Mouse (Mus musculus) adrenal gland, adult (tissue): ENCODE data around the gene Gm5592.
"Not testable (repeated sequence)": the region's sequence is repeated elsewhere in the genome, so short reads cannot be mapped to it uniquely, and the experiment has no call there.

ENCODE experiments used
- DNase-seq, 2 experiments: peaks; one replicate each; pipeline ENCODE4 v3.0.0; 2022 to 2023; ENCODE audit warnings: low spot score in 1 of 2; ENCODE audit not compliant: inconsistent age in 2 of 2

Gene Gm5592

GRCm38 (mm10) chr7:41153541-41153940, at the start of gene Gm5592:
Gene Gm5592 (plus strand): TSS chr7:41153841.
- DNase-seq = not testable (repeated sequence)

DNA sequence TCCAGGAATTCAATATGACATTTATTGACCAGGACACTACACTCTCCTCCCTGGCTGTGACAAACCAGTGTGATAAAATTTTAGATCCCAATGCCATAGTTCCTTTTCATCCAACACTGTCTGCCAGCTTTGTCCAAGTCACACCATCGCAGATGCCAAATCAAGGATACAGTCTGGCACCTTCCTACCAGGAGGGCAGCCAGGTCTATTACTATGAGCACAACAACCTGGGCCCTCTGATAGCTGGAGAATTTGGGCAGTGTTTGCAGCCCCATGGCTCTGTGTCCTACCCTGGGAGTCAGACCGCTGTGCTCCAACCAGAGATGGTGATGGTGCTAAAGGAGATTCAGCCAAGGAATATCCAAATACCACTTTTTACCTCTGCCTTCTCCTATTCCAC, 2.2 kb downstream of the Gm5592 start:
- DNase-seq = not testable (repeated sequence)

DNA sequence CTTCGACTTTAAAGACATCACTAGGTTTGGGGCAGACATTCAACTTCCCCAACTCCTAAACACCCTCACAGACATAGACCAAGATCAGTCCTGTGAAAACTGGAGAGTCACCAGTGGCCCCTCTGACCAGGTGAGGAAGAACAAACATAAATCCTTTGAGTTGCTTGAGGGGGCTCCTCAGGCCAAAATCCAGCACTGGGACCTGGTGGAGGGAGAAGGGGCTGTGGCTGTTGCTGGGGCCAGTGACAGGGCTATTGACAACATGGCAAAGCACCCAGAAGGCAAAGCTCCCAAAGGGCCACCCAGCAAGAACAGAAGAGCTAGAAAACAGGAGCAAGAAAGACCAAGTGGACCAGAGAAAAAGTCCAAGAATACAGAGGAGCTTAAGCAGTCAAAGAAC, 4.2 kb downstream of the Gm5592 start:
- DNase-seq = not testable (repeated sequence)

GRCm38 (mm10) chr7:41158562-41158961, 4.9 kb downstream of the Gm5592 start:
- DNase-seq = not testable (repeated sequence)

DNA sequence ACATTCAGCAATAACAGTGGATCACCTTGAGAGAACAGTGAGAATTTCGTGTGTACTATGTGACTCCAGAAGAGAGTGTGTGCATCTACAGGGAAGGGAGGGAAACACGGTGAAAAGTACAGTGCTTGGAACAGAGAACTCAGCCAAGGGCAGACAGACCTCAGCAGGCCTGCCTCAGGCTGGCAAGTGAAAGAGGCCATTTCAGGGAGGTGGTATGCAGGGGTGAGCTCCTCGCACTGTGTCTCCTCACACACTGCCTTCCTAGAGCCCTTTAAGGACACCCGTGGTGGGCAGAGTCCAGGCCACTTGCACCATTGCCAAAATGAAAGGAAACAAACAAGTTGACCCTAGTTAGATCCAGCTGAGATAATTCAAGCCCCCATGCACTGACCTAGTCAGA, 40.0 kb downstream of the Gm5592 start:
- DNase-seq = no peak
